ENCODE assay signal across 9 mouse cellular contexts in genomic region chr8:70699116-70699833, GRCm38 (mm10). TPM values are rescaled to one million over a fixed set of nuclear protein-coding genes. Genes with fewer than 3 reads are reported as not detected.
DNase-seq lines count a peak whose midpoint lies in the region; ATAC-seq and TF ChIP-seq lines count a peak whose summit lies in the region.
"Had no signal": no experiment of that assay in that cellular context is flagged by ENCODE, and none has a peak within 500 bp of the region (broad histone marks: within the 10 kb centered on the region; RNA-seq: fewer than 3 reads in every experiment).

No protein-coding gene starts in this region.

- H3K4me1 ChIP-seq in kidney, embryonic 16.5 days (ENCODE audit: insufficient read depth, low read length) = peaks cover 57% of the 10 kb centered on the region
- peaks cover 36% of the 10 kb centered on the region for H3K4me1 ChIP-seq in midbrain, embryonic 11.5 days (ENCODE audit: control insufficient read depth, insufficient read depth, low read length)
- H3K4me1 ChIP-seq in testis, adult 2 months (ENCODE audit: control insufficient read depth, insufficient read depth, low read length) = peaks cover 34% of the 10 kb centered on the region

- ATAC-seq in cerebellum, adult (ENCODE audit: insufficient number of reproducible peaks, low FRiP score, low TSS enrichment) = no peak
- peak; percentile 0; the same call in 1 of the 2 replicates for ATAC-seq in kidney, embryonic 16.5 days (ENCODE audit: low FRiP score, low TSS enrichment)
- ATAC-seq in midbrain, embryonic 11.5 days (ENCODE audit: low FRiP score) = no peak; the same call in 1 of the 2 replicates

- no peak for TF ChIP-seq CTCF in testis, adult 2 months (IDR thresholded peaks at IDR 0.05; ENCODE audit: control insufficient read depth, insufficient read depth, insufficient replicate concordance, low read depth, low read length)

- H3K27me3 ChIP-seq in kidney, embryonic 16.5 days (ENCODE audit: insufficient read depth, low read length) = no peaks in the 10 kb centered on the region
- H3K27me3 ChIP-seq in midbrain, embryonic 11.5 days (ENCODE audit: control insufficient read depth, insufficient read depth, low read length) = no peaks in the 10 kb centered on the region
- H3K27me3 ChIP-seq in testis, adult 2 months (ENCODE audit: control insufficient read depth, insufficient read depth, low read length) = no peaks in the 10 kb centered on the region

- H3K4me3 ChIP-seq in kidney, embryonic 16.5 days (ENCODE audit: low read length) = peak overlapping the region; percentile 90
- peak overlapping the region; percentile 96 for H3K4me3 ChIP-seq in midbrain, embryonic 11.5 days (ENCODE audit: low read depth, low read length)
- peak overlapping the region; percentile 81 for H3K4me3 ChIP-seq in testis, adult 2 months (ENCODE audit: control insufficient read depth, low read depth, low read length)

- H3K36me3 ChIP-seq in kidney, embryonic 16.5 days (ENCODE audit: insufficient read depth, low read length) = peaks cover 23% of the 10 kb centered on the region; the same call in 1 of the 2 replicates
- H3K36me3 ChIP-seq in midbrain, embryonic 11.5 days (ENCODE audit: control insufficient read depth, insufficient read depth, low read length) = no peaks in the 10 kb centered on the region
- H3K36me3 ChIP-seq in testis, adult 2 months (ENCODE audit: control insufficient read depth, insufficient read depth, low read length) = no peaks in the 10 kb centered on the region

- peak overlapping the region; percentile 70 for H3K4me2 ChIP-seq in kidney, embryonic 16.5 days (replicated peaks; ENCODE audit: low read depth, low read length)
- peak overlapping the region; percentile 65 for H3K4me2 ChIP-seq in midbrain, embryonic 11.5 days

- intact Hi-C loops in gastrocnemius, postnatal 14 days (cut with DNase I; ENCODE audit: low total_unique reads) = no loop called here

- H3K9ac ChIP-seq in kidney, embryonic 16.5 days (replicated peaks; ENCODE audit: low read length) = peak overlapping the region; percentile 99
- H3K9ac ChIP-seq in midbrain, embryonic 11.5 days (ENCODE audit: low read length) = peak overlapping the region; percentile 99

- H3K27ac ChIP-seq in kidney, embryonic 16.5 days (ENCODE audit: low read length) = peak overlapping the region; percentile 98
- peak overlapping the region; percentile 96 for H3K27ac ChIP-seq in midbrain, embryonic 11.5 days (ENCODE audit: low read depth, low read length)
- peak overlapping the region; percentile 93 for H3K27ac ChIP-seq in testis, adult 2 months (ENCODE audit: control insufficient read depth, insufficient read depth, low read depth, low read length)

- WGBS in kidney, embryonic 16.5 days = under 1% methylated on average over 89 of the region's 89 CpGs
- under 1% methylated on average over 81 of the region's 89 CpGs for WGBS in midbrain, embryonic 11.5 days

- no peak for TF ChIP-seq POLR2A in testis, adult 2 months (IDR thresholded peaks at IDR 0.05; ENCODE audit: control insufficient read depth, low read depth, low read length)

- peak; percentile 72 for DNase-seq in cerebellum, adult 11 months
- peak; percentile 75 for DNase-seq in urinary bladder, adult 2 months (ENCODE audit: low spot score)
- DNase-seq in urinary bladder, postnatal 10 days (ENCODE audit: low spot score) = no peak
- DNase-seq in gastrocnemius, postnatal 14 days = peak; percentile 62
- DNase-seq in midbrain, embryonic 11.5 days (ENCODE audit: low spot score, missing footprints) = no peak

- H3K9me3 ChIP-seq in kidney, embryonic 16.5 days (ENCODE audit: low read length) = no peaks in the 10 kb centered on the region
- no peaks in the 10 kb centered on the region for H3K9me3 ChIP-seq in midbrain, embryonic 11.5 days (ENCODE audit: control insufficient read depth, low read length)

RNA-seq across cellular contexts. Expression of gene Jund, which starts 0.5 kb away (rescaled TPM):
- polyA plus RNA-seq in urinary bladder, adult 2 months (2012; rRNA removed) = 132 and 153 TPM in 2 replicates
- total RNA-seq in gastrocnemius, postnatal 14 days (2021) = 10 to 100 TPM; 73.5 to 87.4 TPM
- 42.1 and 47.4 TPM in 2 replicates for polyA plus RNA-seq in kidney, embryonic 16.5 days (2015; fragmentation: Nextera tagmentation; extraction: Ambion mirVana)
- polyA plus RNA-seq in midbrain, embryonic 11.5 days (2014; fragmentation: Nextera tagmentation; extraction: Ambion mirVana) = 119 and 138 TPM in 2 replicates
- polyA plus RNA-seq in testis, adult 2 months (2012; rRNA removed) = 79.2 and 105 TPM in 2 replicates

RNA-seq across cellular contexts. Expression of gene Iqcn, which starts 4.0 kb away (rescaled TPM):
- not detected in 2 replicates for polyA plus RNA-seq in urinary bladder, adult 2 months (2012; rRNA removed)
- total RNA-seq in gastrocnemius, postnatal 14 days (2021) = under 1 TPM in 1 of 2 experiments, not detected in 1; 0.04 TPM
- 0.04 and 0.06 TPM in 2 replicates for polyA plus RNA-seq in kidney, embryonic 16.5 days (2015; fragmentation: Nextera tagmentation; extraction: Ambion mirVana)
- 0.04 TPM in 1 of 2 replicates, not detected in the other for polyA plus RNA-seq in midbrain, embryonic 11.5 days (2014; fragmentation: Nextera tagmentation; extraction: Ambion mirVana)
- 286 and 302 TPM in 2 replicates for polyA plus RNA-seq in testis, adult 2 months (2012; rRNA removed)

RNA-seq across cellular contexts. Expression of gene Gm3336, which starts 19.1 kb away (rescaled TPM):
- 0.46 and 0.56 TPM in 2 replicates for polyA plus RNA-seq in urinary bladder, adult 2 months (2012; rRNA removed)
- not detected for total RNA-seq in gastrocnemius, postnatal 14 days (2021)
- polyA plus RNA-seq in kidney, embryonic 16.5 days (2015; fragmentation: Nextera tagmentation; extraction: Ambion mirVana) = 0.52 and 0.76 TPM in 2 replicates
- not detected in 2 replicates for polyA plus RNA-seq in midbrain, embryonic 11.5 days (2014; fragmentation: Nextera tagmentation; extraction: Ambion mirVana)
- 0.86 and 0.91 TPM in 2 replicates for polyA plus RNA-seq in testis, adult 2 months (2012; rRNA removed)
- total RNA-seq: gastrocnemius, postnatal 36 days had no signal

RNA-seq across cellular contexts. Expression of gene Pde4c, which starts 24.2 kb away (rescaled TPM):
- 0.54 and 0.59 TPM in 2 replicates for polyA plus RNA-seq in urinary bladder, adult 2 months (2012; rRNA removed)
- total RNA-seq in gastrocnemius, postnatal 14 days (2021) = 1 to 10 TPM; 2.9 to 3.4 TPM
- 8.8 and 11.6 TPM in 2 replicates for polyA plus RNA-seq in kidney, embryonic 16.5 days (2015; fragmentation: Nextera tagmentation; extraction: Ambion mirVana)
- 0.16 TPM in 1 of 2 replicates, not detected in the other for polyA plus RNA-seq in midbrain, embryonic 11.5 days (2014; fragmentation: Nextera tagmentation; extraction: Ambion mirVana)
- polyA plus RNA-seq in testis, adult 2 months (2012; rRNA removed) = 1.1 TPM in 2 replicates

RNA-seq across cellular contexts. Expression of gene Lsm4, which starts 26.2 kb away (rescaled TPM):
- 97.8 and 99.4 TPM in 2 replicates for polyA plus RNA-seq in urinary bladder, adult 2 months (2012; rRNA removed)
- 10 to 100 TPM; 65.9 to 77.0 TPM for total RNA-seq in gastrocnemius, postnatal 14 days (2021)
- polyA plus RNA-seq in kidney, embryonic 16.5 days (2015; fragmentation: Nextera tagmentation; extraction: Ambion mirVana) = 272 and 281 TPM in 2 replicates
- 305 and 326 TPM in 2 replicates for polyA plus RNA-seq in midbrain, embryonic 11.5 days (2014; fragmentation: Nextera tagmentation; extraction: Ambion mirVana)
- polyA plus RNA-seq in testis, adult 2 months (2012; rRNA removed) = 148 and 168 TPM in 2 replicates

Comparison
In these comparisons a context has a peak if more than half of its experiments do, and no peak if none do; other contexts are left out.
1. DNase-seq: peak in cerebellum, adult 11 months (single experiment), urinary bladder, adult 2 months (single experiment) and gastrocnemius, postnatal 14 days (single experiment); none in urinary bladder, postnatal 10 days (single experiment) and midbrain, embryonic 11.5 days (single experiment).
2. RNA of gene Iqcn, which starts 4.0 kb away (polyA plus RNA-seq): 286 to 302 TPM in testis, adult 2 months; 0.04 TPM in midbrain, embryonic 11.5 days, 0.04 to 0.06 TPM in kidney, embryonic 16.5 days and not detected in urinary bladder, adult 2 months; every median in the first group is over 100 times any median in the second.
3. Peak in every context shown above with its lines, with median percentiles within 50 percentile points of each other: H3K27ac ChIP-seq and H3K4me3 ChIP-seq.